11 mouse cellular contexts compared by ENCODE assay signal in genomic region chr13:59741697-59742096, GRCm38 (mm10). TPM values are rescaled to one million over a fixed set of nuclear protein-coding genes. Genes with fewer than 3 reads are reported as not detected.
DNase-seq lines count a peak whose midpoint lies in the region; ATAC-seq and TF ChIP-seq lines count a peak whose summit lies in the region.
"Had no signal": no experiment of that assay in that cellular context is flagged by ENCODE, and none has a peak within 500 bp of the region (broad histone marks: within the 10 kb centered on the region; RNA-seq: fewer than 3 reads in every experiment).

No protein-coding gene starts in this region.

- no peak for DNase-seq in kidney, postnatal 0 days (ENCODE audit: low spot score)
- DNase-seq in A20 (ENCODE audit: low read depth, low spot score) = peak; percentile 13
- DNase-seq in cerebellum, adult 2 months = no peak
- DNase-seq in forebrain, embryonic 10.5 days (ENCODE audit: extremely low spot score, low spot score) = no peak
- DNase-seq: embryo, embryonic 11 days had no signal

- 72% methylated on average over 10 of the region's 10 CpGs for WGBS in kidney, postnatal 0 days
- 76% methylated on average over 10 of the region's 10 CpGs for WGBS in kidney, embryonic 16.5 days
- 41% methylated on average over 10 of the region's 10 CpGs for WGBS in liver, embryonic 15.5 days (ENCODE audit: insufficient replicate concordance)
- 73% methylated on average over 10 of the region's 10 CpGs for WGBS in cerebellum, adult 2 months
- 80% methylated on average over 10 of the region's 10 CpGs for WGBS in forebrain, embryonic 13.5 days
- WGBS in forebrain, embryonic 10.5 days = 85% methylated on average over 10 of the region's 10 CpGs

- peak; percentile 60 for TF ChIP-seq CTCF in kidney, postnatal 0 days (IDR thresholded peaks at IDR 0.05; ENCODE audit: low read depth)
- peak; percentile 2 for TF ChIP-seq CTCF in ES-Bruce4 (IDR thresholded peaks at IDR 0.05; ENCODE audit: low read depth, low read length)
- TF ChIP-seq CTCF in cerebellum, adult 2 months (IDR thresholded peaks at IDR 0.05; ENCODE audit: borderline replicate concordance, insufficient read depth, low read depth, low read length) = no peak

- H3K27ac ChIP-seq in kidney, postnatal 0 days = no peak overlapping the region
- no peak overlapping the region for H3K27ac ChIP-seq in kidney, embryonic 16.5 days (ENCODE audit: low read length)
- no peak overlapping the region for H3K27ac ChIP-seq in ES-Bruce4 (ENCODE audit: insufficient read depth, low read length)
- 0 out of 2 replicates have a peak overlapping the region, but pooled peaks have one; percentile 10 for H3K27ac ChIP-seq in liver, embryonic 15.5 days (replicated peaks)
- no peak overlapping the region for H3K27ac ChIP-seq in cerebellum, adult 2 months (ENCODE audit: insufficient read depth, low read length)
- no peak overlapping the region for H3K27ac ChIP-seq in forebrain, embryonic 13.5 days
- no peak overlapping the region for H3K27ac ChIP-seq in forebrain, embryonic 10.5 days
- H3K27ac ChIP-seq: midbrain, embryonic 12.5 days had no signal

- no peaks in the 10 kb centered on the region for H3K27me3 ChIP-seq in kidney, postnatal 0 days (ENCODE audit: insufficient read depth, low read length)
- H3K27me3 ChIP-seq in kidney, embryonic 16.5 days (ENCODE audit: insufficient read depth, low read length) = no peaks in the 10 kb centered on the region
- no peaks in the 10 kb centered on the region for H3K27me3 ChIP-seq in ES-Bruce4 (ENCODE audit: control insufficient read depth, insufficient read depth, low read length, poor library complexity, severe bottlenecking)
- 0 out of 2 replicates have a peak, but pooled peaks cover 3% of the 10 kb centered on the region for H3K27me3 ChIP-seq in liver, embryonic 15.5 days
- H3K27me3 ChIP-seq in cerebellum, adult 2 months (ENCODE audit: control insufficient read depth, insufficient read depth, low read length) = no peaks in the 10 kb centered on the region
- H3K27me3 ChIP-seq in forebrain, embryonic 13.5 days = no peaks in the 10 kb centered on the region
- no peaks in the 10 kb centered on the region for H3K27me3 ChIP-seq in forebrain, embryonic 10.5 days (ENCODE audit: poor library complexity, severe bottlenecking)
- H3K27me3 ChIP-seq: midbrain, embryonic 12.5 days had no signal

- H3K4me1 ChIP-seq in kidney, postnatal 0 days (replicated peaks; ENCODE audit: insufficient read depth, low read length) = no peaks in the 10 kb centered on the region
- no peaks in the 10 kb centered on the region for H3K4me1 ChIP-seq in kidney, embryonic 16.5 days (ENCODE audit: insufficient read depth, low read length)
- no peaks in the 10 kb centered on the region for H3K4me1 ChIP-seq in ES-Bruce4 (ENCODE audit: control insufficient read depth, insufficient read depth, low read length)
- peaks cover 53% of the 10 kb centered on the region for H3K4me1 ChIP-seq in liver, embryonic 15.5 days (replicated peaks)
- H3K4me1 ChIP-seq in cerebellum, adult 2 months (ENCODE audit: control insufficient read depth, insufficient read depth, low read length) = peaks cover 3% of the 10 kb centered on the region
- no peaks in the 10 kb centered on the region for H3K4me1 ChIP-seq in forebrain, embryonic 13.5 days
- H3K4me1 ChIP-seq in forebrain, embryonic 10.5 days = no peaks in the 10 kb centered on the region
- H3K4me1 ChIP-seq: midbrain, embryonic 12.5 days had no signal

- H3K4me2 ChIP-seq in kidney, postnatal 0 days (ENCODE audit: low read length) = no peak overlapping the region
- H3K4me2 ChIP-seq in kidney, embryonic 16.5 days (replicated peaks; ENCODE audit: low read depth, low read length) = no peak overlapping the region
- no peak overlapping the region for H3K4me2 ChIP-seq in liver, embryonic 15.5 days
- no peak overlapping the region for H3K4me2 ChIP-seq in forebrain, embryonic 13.5 days
- H3K4me2 ChIP-seq: midbrain, embryonic 12.5 days had no signal

- no peaks in the 10 kb centered on the region for H3K9me3 ChIP-seq in kidney, postnatal 0 days (replicated peaks; ENCODE audit: low read length)
- no peaks in the 10 kb centered on the region for H3K9me3 ChIP-seq in kidney, embryonic 16.5 days (ENCODE audit: low read length)
- H3K9me3 ChIP-seq in ES-Bruce4 (replicated peaks; ENCODE audit: control insufficient read depth, insufficient read depth, low read length, poor library complexity, severe bottlenecking) = no peaks in the 10 kb centered on the region
- H3K9me3 ChIP-seq in liver, embryonic 15.5 days (replicated peaks) = no peaks in the 10 kb centered on the region
- no peaks in the 10 kb centered on the region for H3K9me3 ChIP-seq in forebrain, embryonic 13.5 days (replicated peaks)
- no peaks in the 10 kb centered on the region for H3K9me3 ChIP-seq in forebrain, embryonic 10.5 days
- H3K9me3 ChIP-seq: midbrain, embryonic 12.5 days had no signal

- no peak overlapping the region for H3K4me3 ChIP-seq in kidney, postnatal 0 days (replicated peaks; ENCODE audit: low read depth, low read length)
- H3K4me3 ChIP-seq in kidney, embryonic 16.5 days (ENCODE audit: low read length) = no peak overlapping the region
- no peak overlapping the region for H3K4me3 ChIP-seq in ES-Bruce4 (ENCODE audit: low read depth, low read length)
- H3K4me3 ChIP-seq in liver, embryonic 15.5 days (replicated peaks) = no peak overlapping the region
- no peak overlapping the region for H3K4me3 ChIP-seq in cerebellum, adult 2 months (replicated peaks; ENCODE audit: insufficient read depth, low read depth, low read length)
- no peak overlapping the region for H3K4me3 ChIP-seq in forebrain, embryonic 13.5 days
- H3K4me3 ChIP-seq in forebrain, embryonic 10.5 days = no peak overlapping the region
- H3K4me3 ChIP-seq: midbrain, embryonic 12.5 days had no signal

- TF ChIP-seq EP300 in ES-Bruce4 (IDR thresholded peaks at IDR 0.05; ENCODE audit: insufficient read depth, low read depth, low read length) = no peak

- TF ChIP-seq POLR2A in ES-Bruce4 (IDR thresholded peaks at IDR 0.05; ENCODE audit: insufficient read depth, low read length) = no peak
- TF ChIP-seq POLR2A in cerebellum, adult 2 months (IDR thresholded peaks at IDR 0.05; ENCODE audit: borderline replicate concordance, insufficient read depth, low read length) = no peak

- H3K9ac ChIP-seq in kidney, postnatal 0 days (ENCODE audit: low read depth, low read length) = no peak overlapping the region
- no peak overlapping the region for H3K9ac ChIP-seq in kidney, embryonic 16.5 days (replicated peaks; ENCODE audit: low read length)
- no peak overlapping the region for H3K9ac ChIP-seq in ES-Bruce4 (ENCODE audit: low read depth, poor library complexity, severe bottlenecking)
- H3K9ac ChIP-seq in liver, embryonic 15.5 days = no peak overlapping the region
- no peak overlapping the region for H3K9ac ChIP-seq in forebrain, embryonic 13.5 days
- H3K9ac ChIP-seq: midbrain, embryonic 12.5 days had no signal

- H3K36me3 ChIP-seq in kidney, postnatal 0 days (ENCODE audit: insufficient read depth, low read length) = no peaks in the 10 kb centered on the region
- H3K36me3 ChIP-seq in kidney, embryonic 16.5 days (ENCODE audit: insufficient read depth, low read length) = no peaks in the 10 kb centered on the region
- H3K36me3 ChIP-seq in ES-Bruce4 (ENCODE audit: control insufficient read depth, insufficient read depth, low read length, poor library complexity, severe bottlenecking) = no peaks in the 10 kb centered on the region
- H3K36me3 ChIP-seq in liver, embryonic 15.5 days (replicated peaks) = no peaks in the 10 kb centered on the region
- H3K36me3 ChIP-seq in forebrain, embryonic 13.5 days (ENCODE audit: poor library complexity, severe bottlenecking) = no peaks in the 10 kb centered on the region
- no peaks in the 10 kb centered on the region for H3K36me3 ChIP-seq in forebrain, embryonic 10.5 days (replicated peaks)
- H3K36me3 ChIP-seq: midbrain, embryonic 12.5 days had no signal

- ATAC-seq in kidney, postnatal 0 days (replicated peaks; ENCODE audit: low FRiP score, low read depth) = no peak
- no peak for ATAC-seq in kidney, embryonic 16.5 days (ENCODE audit: low FRiP score, low TSS enrichment)
- no peak for ATAC-seq in liver, embryonic 15.5 days (ENCODE audit: insufficient read depth)
- no peak for ATAC-seq in forebrain, embryonic 13.5 days

RNA-seq across cellular contexts. Expression of gene 1700014D04Rik, which starts 4.9 kb away (rescaled TPM):
- polyA plus RNA-seq in kidney, postnatal 0 days (2015; fragmentation: Nextera tagmentation; extraction: Ambion mirVana) = not detected in 2 replicates
- not detected in 2 replicates for polyA plus RNA-seq in kidney, embryonic 16.5 days (2015; fragmentation: Nextera tagmentation; extraction: Ambion mirVana)
- polyA plus RNA-seq in ES-Bruce4 (2011; ENCODE audit: insufficient read depth, insufficient read length, low read depth, missing spikeins) = 0.58 and 0.61 TPM in 2 replicates
- polyA plus RNA-seq in liver, embryonic 15.5 days (2015; fragmentation: Nextera tagmentation; extraction: Ambion mirVana) = not detected in 2 replicates
- polyA plus RNA-seq in cerebellum, adult 2 months (2012; rRNA removed) = 0.17 and 0.28 TPM in 2 replicates
- polyA plus RNA-seq in forebrain, embryonic 13.5 days (2015; fragmentation: Nextera tagmentation; extraction: Ambion mirVana) = not detected in 2 replicates
- polyA plus RNA-seq in forebrain, embryonic 10.5 days (2016; fragmentation: Nextera tagmentation; extraction: Ambion mirVana) = not detected in 2 replicates
- polyA plus RNA-seq: heart, embryonic 14.5 days; midbrain, embryonic 12.5 days had no signal

RNA-seq across cellular contexts. Expression of gene Spata31d1d, which starts 10.1 kb away (rescaled TPM):
- polyA plus RNA-seq in kidney, postnatal 0 days (2015; fragmentation: Nextera tagmentation; extraction: Ambion mirVana) = not detected in 2 replicates
- polyA plus RNA-seq in kidney, embryonic 16.5 days (2015; fragmentation: Nextera tagmentation; extraction: Ambion mirVana) = not detected in 2 replicates
- not detected in 2 replicates for polyA plus RNA-seq in ES-Bruce4 (2011; ENCODE audit: insufficient read depth, insufficient read length, low read depth, missing spikeins)
- polyA plus RNA-seq in liver, embryonic 15.5 days (2015; fragmentation: Nextera tagmentation; extraction: Ambion mirVana) = not detected in 2 replicates
- 0.03 TPM in 2 replicates for polyA plus RNA-seq in cerebellum, adult 2 months (2012; rRNA removed)
- not detected in 2 replicates for polyA plus RNA-seq in forebrain, embryonic 13.5 days (2015; fragmentation: Nextera tagmentation; extraction: Ambion mirVana)
- polyA plus RNA-seq in forebrain, embryonic 10.5 days (2016; fragmentation: Nextera tagmentation; extraction: Ambion mirVana) = not detected in 2 replicates
- polyA plus RNA-seq: heart, embryonic 14.5 days; midbrain, embryonic 12.5 days had no signal

RNA-seq across cellular contexts. Expression of gene Isca1, which starts 27.9 kb away (rescaled TPM):
- 148 and 153 TPM in 2 replicates for polyA plus RNA-seq in kidney, postnatal 0 days (2015; fragmentation: Nextera tagmentation; extraction: Ambion mirVana)
- 142 and 150 TPM in 2 replicates for polyA plus RNA-seq in kidney, embryonic 16.5 days (2015; fragmentation: Nextera tagmentation; extraction: Ambion mirVana)
- 42.0 and 42.1 TPM in 2 replicates for polyA plus RNA-seq in ES-Bruce4 (2011; ENCODE audit: insufficient read depth, insufficient read length, low read depth, missing spikeins)
- polyA plus RNA-seq in liver, embryonic 15.5 days (2015; fragmentation: Nextera tagmentation; extraction: Ambion mirVana) = 231 and 236 TPM in 2 replicates
- 296 and 301 TPM in 2 replicates for polyA plus RNA-seq in cerebellum, adult 2 months (2012; rRNA removed)
- polyA plus RNA-seq in forebrain, embryonic 13.5 days (2015; fragmentation: Nextera tagmentation; extraction: Ambion mirVana) = 115 and 119 TPM in 2 replicates
- polyA plus RNA-seq in forebrain, embryonic 10.5 days (2016; fragmentation: Nextera tagmentation; extraction: Ambion mirVana) = 93.3 and 93.8 TPM in 2 replicates

RNA-seq across cellular contexts. Expression of gene Spata31d1b, which starts 29.6 kb away (rescaled TPM):
- not detected in 2 replicates for polyA plus RNA-seq in kidney, postnatal 0 days (2015; fragmentation: Nextera tagmentation; extraction: Ambion mirVana)
- not detected in 2 replicates for polyA plus RNA-seq in kidney, embryonic 16.5 days (2015; fragmentation: Nextera tagmentation; extraction: Ambion mirVana)
- polyA plus RNA-seq in ES-Bruce4 (2011; ENCODE audit: insufficient read depth, insufficient read length, low read depth, missing spikeins) = 0.37 TPM in 1 of 2 replicates, not detected in the other
- polyA plus RNA-seq in liver, embryonic 15.5 days (2015; fragmentation: Nextera tagmentation; extraction: Ambion mirVana) = 0.02 TPM in 1 of 2 replicates, not detected in the other
- polyA plus RNA-seq in cerebellum, adult 2 months (2012; rRNA removed) = not detected in 2 replicates
- polyA plus RNA-seq in forebrain, embryonic 13.5 days (2015; fragmentation: Nextera tagmentation; extraction: Ambion mirVana) = not detected in 2 replicates
- polyA plus RNA-seq in forebrain, embryonic 10.5 days (2016; fragmentation: Nextera tagmentation; extraction: Ambion mirVana) = 0.04 TPM in 1 of 2 replicates, not detected in the other
- polyA plus RNA-seq: heart, embryonic 14.5 days; midbrain, embryonic 12.5 days had no signal

RNA-seq across cellular contexts. Expression of gene Spata31d1a, which starts 31.6 kb away (rescaled TPM):
- 0.19 TPM in 1 of 2 replicates, not detected in the other for polyA plus RNA-seq in kidney, postnatal 0 days (2015; fragmentation: Nextera tagmentation; extraction: Ambion mirVana)
- not detected in 2 replicates for polyA plus RNA-seq in kidney, embryonic 16.5 days (2015; fragmentation: Nextera tagmentation; extraction: Ambion mirVana)
- 0.40 and 1.1 TPM in 2 replicates for polyA plus RNA-seq in ES-Bruce4 (2011; ENCODE audit: insufficient read depth, insufficient read length, low read depth, missing spikeins)
- polyA plus RNA-seq in liver, embryonic 15.5 days (2015; fragmentation: Nextera tagmentation; extraction: Ambion mirVana) = not detected in 2 replicates
- 0.03 and 0.25 TPM in 2 replicates for polyA plus RNA-seq in cerebellum, adult 2 months (2012; rRNA removed)
- 0.05 TPM in 1 of 2 replicates, not detected in the other for polyA plus RNA-seq in forebrain, embryonic 13.5 days (2015; fragmentation: Nextera tagmentation; extraction: Ambion mirVana)
- 0.04 and 0.05 TPM in 2 replicates for polyA plus RNA-seq in forebrain, embryonic 10.5 days (2016; fragmentation: Nextera tagmentation; extraction: Ambion mirVana)
- polyA plus RNA-seq: heart, embryonic 14.5 days had no signal
